Mouse (Mus musculus) left cerebral cortex, postnatal 4 days (tissue): ENCODE results near the gene Vac14. TPM values are rescaled to one million over a fixed set of nuclear protein-coding genes. Genes with fewer than 3 reads are reported as not detected.

Experiments
- total RNA-seq, 2 experiments: library from RNA; stranded (reverse); gene quantifications; 2 replicates each; pipeline ENCODE4 v1.2.3; 2021

The Vac14 gene
- total RNA-seq, 2 experiments from 2014 or later = 47.3 to 49.0 TPM

Other genes with a start within 250 kb of the Vac14 start
- gene Mtss1l, start 102.9 kb downstream of the Vac14 start, total RNA-seq = 100 to 1,000 TPM; 315 to 327 TPM
- gene Il34, start 187.3 kb downstream of the Vac14 start, total RNA-seq = 10 to 100 TPM; 13.8 to 14.2 TPM
- gene Cog4, start 228.0 kb downstream of the Vac14 start, total RNA-seq = 10 to 100 TPM; 46.8 to 47.7 TPM
- 10 to 100 TPM; 82.3 to 83.9 TPM for gene Sf3b3, start 228.2 kb downstream of the Vac14 start, total RNA-seq